Mouse (Mus musculus) embryonic fibroblast, embryonic 13.5 days (primary cell): ENCODE data around the gene Ppp1r2. TPM values are rescaled to one million over a fixed set of nuclear protein-coding genes. Genes with fewer than 3 reads are reported as not detected.

Source experiments
- H3K27ac ChIP-seq: 2 replicates; pipeline ENCODE4 v1.5.1; 2012; ENCODE audit warnings: low read length, control low read depth, inconsistent platforms; ENCODE audit not compliant: insufficient read depth
- H3K4me1 ChIP-seq: 2 replicates; pipeline ENCODE4 v1.6.1; 2011; ENCODE audit warnings: low read length; ENCODE audit not compliant: control insufficient read depth, insufficient read depth
- H3K4me3 ChIP-seq: 2 replicates; pipeline ENCODE4 v1.5.1; 2011; ENCODE audit warnings: mild to moderate bottlenecking, control low read depth, low read length; ENCODE audit not compliant: insufficient read depth
- CTCF ChIP-seq: IDR thresholded peaks from 2 replicates; pipeline ENCODE4 v1.5.1; 2011; ENCODE audit warnings: mild to moderate bottlenecking, control low read depth, low read length, moderate library complexity, borderline replicate concordance; ENCODE audit not compliant: insufficient read depth
- POLR2A ChIP-seq: IDR thresholded peaks from 2 replicates; pipeline ENCODE4 v1.6.1; 2011; ENCODE audit warnings: low read depth, mild to moderate bottlenecking, control low read depth, low read length, moderate library complexity
- polyA plus RNA-seq: library from polyadenylated mRNA; stranded (reverse); fragments of >200 nt; gene quantifications from 2 replicates; pipeline ENCODE4 v1.2.4, GENCODE M21; 2011; ENCODE audit warnings: low read depth; ENCODE audit not compliant: missing spikeins, insufficient read length

The Ppp1r2 gene
- polyA plus RNA-seq, 1 experiment: 51.5 TPM

DNA sequence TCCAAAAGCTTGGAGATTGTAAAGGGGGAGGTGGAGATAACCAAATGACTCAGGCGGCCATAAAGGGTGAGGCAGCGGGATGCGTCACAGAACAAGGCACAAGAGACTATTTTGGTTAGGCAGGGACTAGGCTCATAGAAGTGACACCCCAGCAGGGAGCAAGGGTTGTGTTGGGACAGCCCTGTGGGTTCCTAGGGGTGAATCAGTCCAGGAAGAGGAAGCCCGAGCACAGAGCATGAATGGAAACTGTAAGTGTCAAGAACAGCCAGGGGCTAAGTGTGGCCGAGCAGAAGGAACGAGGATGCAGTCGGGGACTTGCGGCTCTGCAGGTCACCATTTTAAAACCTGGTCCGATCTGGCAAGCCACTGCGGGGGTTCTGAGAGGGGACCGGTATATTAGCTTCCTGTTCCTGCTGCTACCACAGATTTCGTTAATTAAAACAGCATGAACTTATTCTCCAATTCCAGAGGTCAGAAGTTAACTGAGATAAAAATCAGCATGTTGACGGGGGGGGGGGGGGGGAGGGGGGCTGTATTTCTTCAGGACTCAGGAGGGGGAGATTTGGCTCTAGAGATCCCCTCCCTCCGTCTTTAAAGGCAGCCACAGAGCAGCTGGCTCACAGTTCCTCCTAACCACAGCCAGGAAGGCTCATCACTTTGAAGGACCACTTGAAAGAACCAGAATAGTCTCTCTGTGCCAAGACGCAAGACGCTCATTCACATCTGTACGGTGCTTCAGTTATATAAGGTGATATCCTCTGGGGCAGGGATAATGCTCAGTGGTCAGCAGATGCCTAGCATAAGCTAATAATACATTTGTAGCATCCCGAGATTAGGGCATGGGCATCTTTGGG lies 39.4 kb downstream of the Ppp1r2 start:
- Histone ChIP-seq H3K4me3 (no peak overlapping the region), H3K27ac (peak overlapping the region; percentile 34), H3K4me1 (peaks cover 10% of the 10 kb centered on the region)
- TF ChIP-seq POLR2A (no peak), CTCF (no peak)

DNA sequence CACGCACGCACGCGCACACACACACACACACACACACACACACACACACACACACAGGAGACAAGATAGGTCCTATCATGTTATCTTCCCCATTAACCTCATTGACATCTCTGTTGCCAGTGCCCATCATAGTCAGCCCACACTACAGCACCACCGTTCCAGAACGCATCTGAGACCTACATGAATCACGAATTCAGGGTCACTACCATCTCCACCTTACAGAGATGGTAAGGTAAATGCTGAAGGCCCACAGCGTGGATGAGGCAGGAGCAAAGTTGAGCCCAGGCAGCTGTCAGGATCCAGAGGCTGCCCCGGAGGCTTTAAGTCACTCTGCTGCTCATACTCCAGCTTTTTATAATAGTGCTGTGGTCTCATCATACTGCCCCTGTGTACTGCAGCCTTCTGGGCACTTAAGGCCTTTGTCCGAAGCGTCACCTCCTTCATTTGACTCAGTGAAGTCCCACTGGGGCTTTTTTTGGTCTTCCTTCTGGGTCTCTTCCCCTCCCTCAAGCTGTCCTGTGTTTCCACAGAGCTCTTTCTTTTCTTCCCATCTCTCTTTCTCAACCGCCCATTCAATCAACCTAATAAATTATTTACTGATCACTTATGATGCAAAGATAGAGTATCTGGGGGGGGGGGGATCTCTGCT lies 40.1 kb downstream of the Ppp1r2 start:
- no peak overlapping the region for H3K4me3 ChIP-seq
- peaks cover 10% of the 10 kb centered on the region for H3K4me1 ChIP-seq
- peak overlapping the region; percentile 58 for H3K27ac ChIP-seq
- no peak for TF ChIP-seq CTCF
- TF ChIP-seq POLR2A: no peak

DNA sequence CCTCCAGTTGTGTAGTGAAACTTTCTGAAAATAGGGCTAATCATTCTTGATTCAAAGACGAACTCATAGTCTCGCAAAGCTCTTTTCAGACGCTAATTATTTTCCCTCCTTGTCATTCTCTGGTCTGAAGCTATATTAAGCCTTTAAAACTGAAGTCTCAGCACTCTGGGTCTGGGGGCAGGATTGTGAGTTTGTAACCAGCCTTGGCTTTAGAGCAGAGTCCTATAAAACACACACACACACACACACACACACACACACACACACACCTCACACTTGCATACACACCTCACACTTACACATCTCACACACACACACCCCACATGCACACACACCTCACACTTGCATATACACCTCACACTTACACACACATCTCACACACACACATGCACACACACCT lies 40.7 kb downstream of the Ppp1r2 start:
- Histone ChIP-seq H3K27ac (peak overlapping the region; percentile 58), H3K4me3 (no peak overlapping the region), H3K4me1 (peaks cover 10% of the 10 kb centered on the region)
- TF ChIP-seq POLR2A: 0 out of 2 replicates have a peak, but pooled peaks have one; percentile 12
- TF ChIP-seq CTCF: no peak

DNA sequence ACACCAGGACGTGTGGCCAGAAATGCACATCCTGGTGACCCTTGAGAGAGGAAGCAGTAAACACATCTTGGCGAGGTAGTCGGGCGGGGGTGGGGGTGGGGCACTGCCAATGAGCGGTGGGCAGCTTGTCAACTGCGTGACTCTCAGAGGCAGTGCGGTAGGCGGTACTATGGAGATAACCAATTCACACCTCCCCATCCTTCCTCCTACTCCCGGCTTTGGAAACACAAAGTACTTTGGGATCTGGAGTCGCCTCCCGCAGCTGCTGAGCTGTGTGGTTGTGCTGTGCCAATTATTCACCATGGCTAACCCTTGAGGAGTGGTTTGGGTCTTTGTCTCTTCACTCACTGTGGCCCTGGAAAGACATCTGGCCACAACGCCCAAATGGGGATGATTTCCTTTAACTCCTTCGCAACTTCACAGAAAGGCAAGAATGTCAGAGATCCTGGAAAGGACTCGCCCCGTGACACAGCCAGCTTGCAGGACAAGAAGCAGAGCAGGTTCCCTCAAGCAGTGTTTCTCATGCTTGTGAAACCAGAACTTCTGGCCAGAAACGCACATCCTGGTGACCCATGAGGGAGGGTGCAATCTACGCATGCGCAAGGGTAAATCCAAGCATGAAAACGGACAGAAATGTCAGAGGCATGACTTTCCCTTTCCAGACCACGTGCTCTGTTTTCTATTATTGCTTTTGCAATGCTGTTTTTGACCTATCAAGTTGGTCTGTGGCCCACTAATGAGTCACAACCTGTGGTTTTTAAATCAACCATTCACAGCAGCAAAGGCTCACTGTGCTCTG lies 41.3 kb downstream of the Ppp1r2 start:
- TF ChIP-seq CTCF: no peak
- TF ChIP-seq POLR2A: peak; percentile 51; the same call in 1 of the 2 replicates
- H3K4me1 ChIP-seq: peaks cover 10% of the 10 kb centered on the region
- peak overlapping the region; percentile 58 for H3K27ac ChIP-seq
- H3K4me3 ChIP-seq: no peak overlapping the region

DNA sequence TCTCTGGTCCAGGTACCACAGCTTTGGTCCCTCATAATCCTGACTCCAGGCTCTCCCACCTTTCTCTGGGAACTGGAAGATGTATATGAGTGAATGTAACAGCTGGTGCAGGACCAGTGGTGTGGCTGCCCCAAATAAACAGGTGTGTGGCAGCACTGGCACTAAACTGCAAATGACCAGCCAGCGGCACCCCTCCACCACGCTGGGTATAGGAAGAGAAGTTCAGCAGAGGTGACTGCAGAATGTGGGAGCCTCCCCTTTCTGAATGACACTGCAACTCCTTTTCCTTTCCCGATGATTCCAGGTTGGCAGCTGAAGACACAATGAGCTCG lies 41.9 kb downstream of the Ppp1r2 start:
- Histone ChIP-seq H3K4me3 (no peak overlapping the region), H3K4me1 (peaks cover 10% of the 10 kb centered on the region), H3K27ac (no peak overlapping the region)
- no peak for TF ChIP-seq CTCF
- TF ChIP-seq POLR2A: no peak

DNA sequence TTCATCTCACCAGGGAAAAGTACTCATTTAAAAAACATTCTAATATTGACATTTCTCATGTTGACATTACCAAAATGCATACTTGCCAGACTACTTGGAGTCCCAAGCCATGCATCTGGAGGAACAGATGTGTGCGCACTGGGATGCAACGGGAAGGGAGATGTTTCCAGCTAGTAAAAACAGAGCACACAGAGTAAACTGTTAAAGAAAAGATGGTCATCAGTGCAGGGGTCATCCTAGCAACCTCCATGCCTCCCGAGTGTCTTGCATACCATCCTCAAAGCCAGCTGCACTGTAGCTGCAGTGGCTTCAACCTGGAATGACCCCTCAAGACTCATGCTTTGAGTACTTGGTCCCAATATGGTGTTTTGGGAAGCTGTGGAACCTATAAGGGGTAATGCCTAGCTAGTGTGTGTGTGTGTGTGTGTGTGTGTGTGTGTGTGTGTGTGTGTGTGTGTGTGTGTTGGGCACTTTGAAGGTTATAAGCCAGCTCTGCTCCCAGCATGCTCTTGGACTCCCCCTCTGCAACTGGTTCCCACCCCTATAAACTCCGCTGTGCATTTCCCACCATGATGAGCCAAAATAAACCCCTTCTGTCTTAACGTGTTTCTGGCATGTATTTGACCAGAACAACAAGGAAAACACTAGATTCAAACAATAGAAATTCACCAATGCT lies 42.4 kb downstream of the Ppp1r2 start:
- H3K4me1 ChIP-seq: peaks cover 10% of the 10 kb centered on the region
- no peak overlapping the region for H3K4me3 ChIP-seq
- no peak overlapping the region for H3K27ac ChIP-seq
- TF ChIP-seq POLR2A (no peak), CTCF (no peak)

DNA sequence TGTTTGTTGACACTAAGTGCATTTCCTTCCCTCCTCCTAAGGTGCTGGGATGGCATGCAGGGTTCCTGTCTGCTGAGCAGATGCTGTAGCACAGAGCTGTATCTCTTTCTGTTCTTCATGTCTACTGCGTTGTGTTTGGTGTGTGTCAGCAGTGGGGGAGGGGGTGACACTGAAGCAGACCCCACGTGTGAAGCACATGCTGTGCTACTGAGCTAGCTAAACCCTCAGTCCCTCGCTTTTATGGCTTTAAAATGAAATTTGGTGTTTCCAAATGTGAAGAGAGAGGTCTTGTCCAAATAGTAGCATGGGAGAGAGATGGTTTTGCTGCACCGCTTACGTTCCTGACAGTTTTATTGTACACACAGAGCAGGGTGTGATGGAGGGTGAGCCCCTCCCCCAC lies 43.5 kb downstream of the Ppp1r2 start:
- Histone ChIP-seq H3K4me1 (peaks cover 10% of the 10 kb centered on the region), H3K4me3 (no peak overlapping the region), H3K27ac (no peak overlapping the region)
- no peak for TF ChIP-seq CTCF
- no peak for TF ChIP-seq POLR2A

DNA sequence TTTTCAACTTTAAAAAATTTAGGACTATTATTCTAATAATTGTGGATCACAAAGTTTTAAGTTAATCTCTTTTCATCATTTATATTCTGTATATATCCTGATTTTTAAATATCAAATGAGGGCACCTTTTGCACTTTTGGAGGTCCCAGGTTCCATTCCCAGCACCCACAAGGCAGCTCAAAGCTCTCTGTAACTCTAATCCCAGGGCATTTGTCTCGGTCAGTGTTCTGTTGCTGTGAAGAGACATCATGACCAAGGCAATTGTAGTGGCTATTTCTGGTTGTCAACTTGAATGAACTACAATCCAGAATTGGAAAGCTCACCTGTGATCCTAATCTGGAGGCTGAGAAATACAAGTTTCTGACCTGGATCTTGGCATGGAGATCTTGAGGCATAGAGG lies 47.3 kb downstream of the Ppp1r2 start:
- TF ChIP-seq POLR2A (no peak), CTCF (no peak)
- no peak overlapping the region for H3K4me3 ChIP-seq

DNA sequence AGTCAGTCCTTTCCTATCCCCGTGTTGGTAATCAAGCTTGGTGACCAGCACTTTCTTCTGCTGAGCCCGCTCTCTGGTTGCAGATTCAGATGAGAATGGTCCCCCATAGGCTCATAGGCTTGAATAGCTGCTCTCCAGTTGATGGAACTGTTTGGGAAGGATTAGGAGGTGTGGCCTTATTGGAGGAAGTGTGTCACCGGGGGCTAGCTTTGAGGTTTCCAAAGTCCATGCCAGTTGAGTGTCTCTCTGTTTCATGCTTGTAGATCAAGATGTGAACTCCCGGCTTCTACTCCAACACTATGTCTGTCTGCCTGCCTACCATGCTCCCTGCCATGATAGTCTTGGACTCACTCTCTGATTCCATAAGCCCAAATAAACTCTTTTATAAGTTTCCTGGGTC lies 59.8 kb downstream of the Ppp1r2 start:
- TF ChIP-seq CTCF (no peak), POLR2A (no peak)
- no peak overlapping the region for H3K27ac ChIP-seq

More for the DNA sequence above, 47.3 kb downstream of the Ppp1r2 start:
- Histone ChIP-seq H3K27ac (no peak overlapping the region), H3K4me1 (no peaks in the 10 kb centered on the region)

More for the DNA sequence above, 59.8 kb downstream of the Ppp1r2 start:
- Histone ChIP-seq H3K4me3 (no peak overlapping the region), H3K4me1 (no peaks in the 10 kb centered on the region)
